Mouse (Mus musculus) liver (tissue): ENCODE results near the gene Col4a3bp.
A peak's percentile ranks its signal among the peaks of the same experiment; 100 is the strongest.

Source experiments
- DNase-seq: peaks from one replicate; pipeline ENCODE4 v3.0.0-alpha.2; 2020; ENCODE audit warnings: mixed read lengths

The Col4a3bp gene

GRCm38 (mm10) chr13:96542901-96543891 is 778 bp downstream of the Col4a3bp start:
- peak; percentile 74 for DNase-seq

- DNase-seq, result no peak
Observed at GRCm38 (mm10) chr13:96544506-96544905, 2.1 kb downstream of the Col4a3bp start.

GRCm38 (mm10) chr13:96547250-96547649 is 4.8 kb downstream of the Col4a3bp start:
- DNase-seq, result no peak

GRCm38 (mm10) chr13:96547941-96548340 is 5.5 kb downstream of the Col4a3bp start:
- DNase-seq, result no peak

- no peak for DNase-seq
Observed at GRCm38 (mm10) chr13:96555099-96555498, 12.7 kb downstream of the Col4a3bp start.

GRCm38 (mm10) chr13:96567977-96568376 is 25.6 kb downstream of the Col4a3bp start:
- no peak for DNase-seq

GRCm38 (mm10) chr13:96570313-96571015 is 28.0 kb downstream of the Col4a3bp start:
- peak; percentile 40 for DNase-seq

- DNase-seq, result no peak
Observed at GRCm38 (mm10) chr13:96571016-96571361, 28.6 kb downstream of the Col4a3bp start.

GRCm38 (mm10) chr13:96574170-96574569 is 31.8 kb downstream of the Col4a3bp start:
- DNase-seq, result no peak

GRCm38 (mm10) chr13:96579104-96579503 is 36.7 kb downstream of the Col4a3bp start:
- no peak for DNase-seq

GRCm38 (mm10) chr13:96579979-96580378 is 37.6 kb downstream of the Col4a3bp start:
- no peak for DNase-seq

GRCm38 (mm10) chr13:96584201-96584600 is 41.8 kb downstream of the Col4a3bp start:
- no peak for DNase-seq

GRCm38 (mm10) chr13:96586540-96586939 is 44.1 kb downstream of the Col4a3bp start:
- no peak for DNase-seq

- DNase-seq, result no peak
Observed at GRCm38 (mm10) chr13:96588642-96589041, 46.2 kb downstream of the Col4a3bp start.

GRCm38 (mm10) chr13:96593621-96594020 is 51.2 kb downstream of the Col4a3bp start:
- DNase-seq, result no peak

GRCm38 (mm10) chr13:96594070-96594469 is 51.7 kb downstream of the Col4a3bp start:
- DNase-seq, result no peak

GRCm38 (mm10) chr13:96599182-96599581 is 56.8 kb downstream of the Col4a3bp start:
- no peak for DNase-seq

- no peak for DNase-seq
Observed at GRCm38 (mm10) chr13:96604242-96604641, 61.8 kb downstream of the Col4a3bp start.

- DNase-seq, result no peak
Observed at GRCm38 (mm10) chr13:96614615-96615014, 72.2 kb downstream of the Col4a3bp start.

GRCm38 (mm10) chr13:96620891-96621290 is 78.5 kb downstream of the Col4a3bp start:
- DNase-seq, result no peak

GRCm38 (mm10) chr13:96630396-96630795 is 88.0 kb downstream of the Col4a3bp start:
- DNase-seq, result no peak

- DNase-seq, result no peak
Observed at GRCm38 (mm10) chr13:96644168-96644567, 101.8 kb downstream of the Col4a3bp start.

GRCm38 (mm10) chr13:96645822-96646221 is 103.4 kb downstream of the Col4a3bp start:
- DNase-seq, result no peak

GRCm38 (mm10) chr13:96653041-96653440 is 110.6 kb downstream of the Col4a3bp start:
- DNase-seq, result no peak
